Mouse (Mus musculus) embryonic facial prominence, embryonic 13.5 days (tissue): ENCODE data around the gene Ntrk1. TPM values are rescaled to one million over a fixed set of nuclear protein-coding genes. Genes with fewer than 3 reads are reported as not detected.

ENCODE experiments used
- ATAC-seq: fragments of 200-750 bp; cut with Nextera tagmentation; 2 replicates; pipeline ENCODE4 v1.8.0; 2017; ENCODE audit warnings: low read depth; ENCODE audit not compliant: insufficient number of reproducible peaks, insufficient read depth, low FRiP score, low TSS enrichment
- H3K27ac ChIP-seq: fragments of 300-500 bp; sonication (generic); 2 replicates; pipeline ENCODE4 v1.5.1; 2015; ENCODE audit warnings: moderate library complexity, mild to moderate bottlenecking, inconsistent platforms
- H3K27me3 ChIP-seq: fragments of 300-500 bp; sonication (generic); 2 replicates; pipeline ENCODE4 v1.6.1; 2015; ENCODE audit warnings: mild to moderate bottlenecking, inconsistent platforms
- H3K36me3 ChIP-seq: fragments of 300-500 bp; sonication (generic); 2 replicates; pipeline ENCODE4 v1.6.1; 2015; ENCODE audit warnings: mild to moderate bottlenecking, inconsistent platforms
- H3K4me1 ChIP-seq: fragments of 300-500 bp; sonication (generic); 2 replicates; pipeline ENCODE4 v1.6.1; 2015; ENCODE audit warnings: inconsistent platforms
- H3K4me2 ChIP-seq: fragments of 300-500 bp; sonication (generic); 2 replicates; pipeline ENCODE4 v1.6.1; 2015; ENCODE audit warnings: moderate library complexity, mild to moderate bottlenecking, inconsistent platforms
- H3K4me3 ChIP-seq: fragments of 300-500 bp; sonication (generic); 2 replicates; pipeline ENCODE4 v1.5.1; 2015; ENCODE audit warnings: mild to moderate bottlenecking, inconsistent platforms
- H3K9ac ChIP-seq: fragments of 300-500 bp; sonication (generic); 2 replicates; pipeline ENCODE4 v1.6.1; 2015; ENCODE audit warnings: mild to moderate bottlenecking, inconsistent platforms
- H3K9me3 ChIP-seq: fragments of 300-500 bp; sonication (generic); 2 replicates; pipeline ENCODE4 v1.6.1; 2016; ENCODE audit warnings: inconsistent platforms
- WGBS: fragments of 180-500 bp; shearing (Covaris S2); methylation state at CpG from one replicate; pipeline ENCODE4 v1.1.7; 2015; ENCODE audit warnings: mixed read lengths; 5-methylcytosine and 5-hydroxymethylcytosine counted together
- polyA plus RNA-seq: library from polyadenylated mRNA; unstranded; fragments of >200 nt; fragmentation: Nextera tagmentation; extraction: Ambion mirVana; gene quantifications from 2 replicates; pipeline ENCODE4 v1.2.1, GENCODE M21; 2015

Gene Ntrk1
- polyA plus RNA-seq, 1 experiment from 2014 or later, result 1.8 TPM

DNA sequence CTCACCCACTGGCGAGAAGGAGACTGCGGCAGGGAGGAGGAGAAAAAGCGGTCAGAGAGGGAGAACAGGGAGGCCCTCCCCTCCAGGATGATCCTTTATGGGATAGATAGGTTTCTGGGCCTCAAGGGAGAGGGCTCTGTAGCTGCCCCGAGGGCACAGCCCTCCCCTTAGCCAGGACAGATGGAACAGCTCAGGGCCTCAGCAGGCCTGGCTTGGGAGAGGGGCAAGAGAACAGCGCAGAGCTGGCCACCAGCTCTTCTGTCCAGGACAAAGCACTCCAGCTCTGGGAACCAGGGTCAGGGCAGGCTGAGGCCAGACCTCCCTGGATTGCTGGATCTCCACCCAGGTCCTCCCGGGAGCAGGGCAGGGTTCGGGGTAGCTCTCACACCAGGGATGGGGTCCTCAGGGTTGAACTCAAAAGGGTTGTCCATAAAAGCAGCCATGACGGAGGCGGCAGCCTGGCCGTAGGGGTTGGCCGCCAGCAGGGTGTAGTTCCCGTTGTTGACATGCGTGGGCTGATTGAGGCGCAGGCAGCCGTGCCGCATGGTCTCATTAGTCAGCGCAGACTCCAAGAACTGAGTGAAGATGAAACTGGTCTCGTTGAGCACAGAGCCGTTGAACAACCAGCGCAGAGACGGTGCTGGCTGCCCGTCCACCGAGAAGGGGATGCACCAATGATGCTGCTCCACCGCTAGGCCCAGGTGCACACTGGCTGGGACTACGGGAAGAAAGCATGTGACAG is 11.5 kb downstream of the Ntrk1 start:
- no peaks in the 10 kb centered on the region for H3K36me3 ChIP-seq
- no peak overlapping the region for H3K27ac ChIP-seq
- H3K4me2 ChIP-seq, result no peak overlapping the region
- H3K27me3 ChIP-seq, result peaks cover 21% of the 10 kb centered on the region
- H3K4me3 ChIP-seq, result no peak overlapping the region
- ATAC-seq, result no peak
- WGBS, result 88% methylated on average over 25 of the region's 25 CpGs
- no peaks in the 10 kb centered on the region for H3K9me3 ChIP-seq
- peaks cover 26% of the 10 kb centered on the region for H3K4me1 ChIP-seq
- no peak overlapping the region for H3K9ac ChIP-seq

DNA sequence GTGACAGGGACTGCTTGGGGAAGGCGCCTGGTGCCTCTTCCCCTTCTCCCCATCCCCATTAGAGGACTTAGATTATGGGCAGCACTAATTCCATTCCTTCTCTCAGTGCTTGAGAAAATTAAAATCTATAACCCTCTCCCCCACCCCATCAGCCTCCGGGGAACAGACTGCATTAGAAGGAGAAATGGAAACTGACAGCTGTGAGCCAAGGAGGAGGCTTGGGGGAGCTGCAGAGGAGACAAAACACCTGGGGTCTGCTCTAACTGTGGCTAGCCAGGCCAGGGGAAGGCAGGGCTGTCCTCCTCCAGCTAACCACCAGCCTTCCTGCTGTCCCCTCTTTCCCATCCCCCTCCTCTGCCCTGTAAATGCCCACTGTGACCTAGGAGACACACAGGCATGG is 15.9 kb downstream of the Ntrk1 start:
- peaks cover 14% of the 10 kb centered on the region for H3K4me1 ChIP-seq
- ATAC-seq, result no peak
- WGBS, result 25% methylated on average over 2 of the region's 2 CpGs
- H3K9me3 ChIP-seq, result no peaks in the 10 kb centered on the region
- H3K4me2 ChIP-seq, result 0 out of 2 replicates have a peak overlapping the region, but pooled peaks have one; percentile 42
- no peak overlapping the region for H3K27ac ChIP-seq
- peaks cover 50% of the 10 kb centered on the region for H3K27me3 ChIP-seq
- H3K4me3 ChIP-seq, result no peak overlapping the region
- H3K9ac ChIP-seq, result no peak overlapping the region
- no peaks in the 10 kb centered on the region for H3K36me3 ChIP-seq

DNA sequence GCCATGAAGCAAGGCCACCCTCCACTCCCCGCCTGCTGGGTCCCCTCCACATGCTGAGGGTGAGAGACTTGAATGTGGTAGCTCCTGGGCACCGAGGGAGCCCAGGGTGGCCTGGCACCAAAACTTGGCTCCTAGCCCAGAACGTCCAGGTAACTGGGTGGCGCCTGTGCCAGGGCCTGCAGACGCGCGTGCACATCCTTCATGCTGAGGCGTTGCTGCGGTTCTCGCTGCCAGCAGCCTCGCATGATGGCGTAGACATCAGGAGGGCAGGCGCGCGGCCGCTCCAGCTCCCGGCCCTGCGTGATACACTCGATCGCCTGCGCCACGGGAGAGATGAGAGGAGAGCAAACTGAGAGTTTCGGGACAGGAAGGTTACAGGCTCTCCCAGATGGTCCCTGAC is 16.7 kb downstream of the Ntrk1 start:
- Histone ChIP-seq H3K27me3 (peaks cover 50% of the 10 kb centered on the region), H3K9me3 (no peaks in the 10 kb centered on the region), H3K27ac (no peak overlapping the region), H3K4me3 (no peak overlapping the region), H3K4me1 (peaks cover 14% of the 10 kb centered on the region), H3K9ac (peak overlapping the region; percentile 7; the same call in 1 of the 2 replicates), H3K4me2 (peak overlapping the region; percentile 42), H3K36me3 (no peaks in the 10 kb centered on the region)
- WGBS, result 56% methylated on average over 23 of the region's 23 CpGs
- ATAC-seq, result no peak

DNA sequence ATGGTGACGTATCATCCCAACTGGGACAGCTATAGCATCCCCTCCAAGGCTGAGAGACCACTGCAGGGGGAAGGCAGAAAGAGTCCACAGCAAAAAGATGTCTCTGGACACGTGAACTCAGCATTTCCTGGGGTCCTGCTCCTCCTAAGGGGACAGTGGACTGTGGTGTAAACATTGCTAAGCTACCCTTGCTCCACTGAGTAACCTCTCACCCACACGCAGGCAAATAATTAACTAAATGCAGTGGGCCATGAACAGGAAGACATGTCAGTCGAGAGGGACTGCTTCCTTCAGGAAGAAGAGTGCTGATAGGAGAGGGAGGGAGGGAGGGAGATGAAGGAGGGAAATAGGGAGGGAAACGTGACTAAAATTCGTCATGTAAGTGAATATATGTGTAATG is 23.9 kb downstream of the Ntrk1 start:
- no peak overlapping the region for H3K9ac ChIP-seq
- no peak overlapping the region for H3K4me3 ChIP-seq
- H3K4me2 ChIP-seq, result no peak overlapping the region
- peaks cover 11% of the 10 kb centered on the region; the same call in 1 of the 2 replicates for H3K4me1 ChIP-seq
- 46% methylated on average over 6 of the region's 6 CpGs for WGBS
- H3K9me3 ChIP-seq, result no peaks in the 10 kb centered on the region
- no peaks in the 10 kb centered on the region for H3K36me3 ChIP-seq
- peaks cover 44% of the 10 kb centered on the region for H3K27me3 ChIP-seq
- no peak for ATAC-seq
- H3K27ac ChIP-seq, result no peak overlapping the region

DNA sequence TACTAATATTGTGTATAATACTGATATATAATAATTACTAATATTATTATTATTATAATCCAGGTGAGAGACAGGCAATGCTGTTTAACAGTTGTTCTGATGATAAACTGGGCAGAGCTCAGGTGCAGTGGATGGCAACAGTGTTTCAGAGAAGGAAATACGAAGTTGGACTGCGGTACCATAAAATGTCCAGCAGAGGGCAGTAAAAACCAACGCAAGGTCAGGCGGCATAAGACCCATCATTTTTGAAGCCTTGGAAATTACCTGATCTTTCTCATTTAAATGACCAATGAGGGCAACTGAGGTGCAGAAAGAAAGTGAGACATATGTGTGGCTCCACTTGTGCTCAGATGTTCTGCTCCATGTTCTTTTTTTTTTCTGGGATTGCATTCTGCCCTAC is 24.7 kb downstream of the Ntrk1 start:
- no peak overlapping the region for H3K4me3 ChIP-seq
- no peak overlapping the region for H3K27ac ChIP-seq
- peaks cover 38% of the 10 kb centered on the region for H3K27me3 ChIP-seq
- no peak overlapping the region for H3K9ac ChIP-seq
- H3K4me2 ChIP-seq, result no peak overlapping the region
- no peaks in the 10 kb centered on the region for H3K36me3 ChIP-seq
- ATAC-seq, result no peak
- no peaks in the 10 kb centered on the region for H3K9me3 ChIP-seq
- 0% methylated on average over 4 of the region's 4 CpGs for WGBS
- peaks cover 15% of the 10 kb centered on the region for H3K4me1 ChIP-seq

DNA sequence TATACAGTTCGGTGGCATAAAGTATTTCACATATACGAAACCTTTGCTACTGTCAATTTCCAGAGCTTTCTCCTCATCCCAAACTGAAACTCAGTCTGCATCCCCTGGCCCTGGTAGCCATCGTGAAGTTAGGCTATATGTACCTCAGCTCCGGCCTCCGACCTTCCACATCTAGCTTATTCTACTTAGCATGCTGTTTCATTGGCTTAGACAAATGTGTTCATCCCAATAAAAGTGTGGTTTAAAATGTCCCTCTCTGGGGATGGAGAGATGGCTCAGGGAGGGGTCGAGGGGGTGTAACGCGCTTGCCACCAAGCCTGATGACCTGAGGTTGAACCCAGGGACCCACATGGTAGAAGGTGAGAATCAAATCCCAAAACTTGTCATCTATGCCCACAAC is 25.5 kb downstream of the Ntrk1 start:
- Histone ChIP-seq H3K27ac (no peak overlapping the region), H3K9me3 (no peaks in the 10 kb centered on the region), H3K4me1 (peaks cover 23% of the 10 kb centered on the region), H3K4me2 (no peak overlapping the region), H3K9ac (no peak overlapping the region), H3K27me3 (peaks cover 37% of the 10 kb centered on the region), H3K36me3 (no peaks in the 10 kb centered on the region), H3K4me3 (no peak overlapping the region)
- no peak for ATAC-seq
- 80% methylated on average over 8 of the region's 8 CpGs for WGBS

DNA sequence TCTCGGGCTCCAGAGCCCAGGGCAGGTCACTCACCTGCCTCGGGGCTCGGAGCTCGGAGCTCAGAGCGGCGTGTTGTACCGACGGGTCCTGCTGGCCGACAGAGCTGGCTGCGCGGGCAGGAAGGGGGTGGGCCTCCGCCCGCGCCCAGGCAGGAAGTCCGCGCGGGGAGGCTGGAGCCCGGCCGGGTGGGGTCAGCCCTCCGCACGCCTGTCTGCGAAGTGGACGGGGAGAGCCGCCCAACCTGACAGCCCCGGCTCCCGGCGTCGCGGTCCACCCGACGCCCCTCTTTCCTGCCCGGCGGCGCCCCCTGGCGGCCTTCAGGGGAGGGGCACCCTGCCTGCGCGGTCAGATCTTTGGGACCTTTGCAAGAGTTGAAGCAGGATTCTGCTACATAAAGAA is 26.1 kb downstream of the Ntrk1 start:
- no peak for ATAC-seq
- peaks cover 37% of the 10 kb centered on the region for H3K27me3 ChIP-seq
- no peaks in the 10 kb centered on the region for H3K36me3 ChIP-seq
- peaks cover 29% of the 10 kb centered on the region for H3K4me1 ChIP-seq
- peak overlapping the region; percentile 52 for H3K4me3 ChIP-seq
- WGBS, result under 1% methylated on average over 31 of the region's 37 CpGs
- peak overlapping the region; percentile 57; the same call in 1 of the 2 replicates for H3K27ac ChIP-seq
- no peaks in the 10 kb centered on the region for H3K9me3 ChIP-seq
- H3K9ac ChIP-seq, result peak overlapping the region; percentile 65
- peak overlapping the region; percentile 65 for H3K4me2 ChIP-seq

DNA sequence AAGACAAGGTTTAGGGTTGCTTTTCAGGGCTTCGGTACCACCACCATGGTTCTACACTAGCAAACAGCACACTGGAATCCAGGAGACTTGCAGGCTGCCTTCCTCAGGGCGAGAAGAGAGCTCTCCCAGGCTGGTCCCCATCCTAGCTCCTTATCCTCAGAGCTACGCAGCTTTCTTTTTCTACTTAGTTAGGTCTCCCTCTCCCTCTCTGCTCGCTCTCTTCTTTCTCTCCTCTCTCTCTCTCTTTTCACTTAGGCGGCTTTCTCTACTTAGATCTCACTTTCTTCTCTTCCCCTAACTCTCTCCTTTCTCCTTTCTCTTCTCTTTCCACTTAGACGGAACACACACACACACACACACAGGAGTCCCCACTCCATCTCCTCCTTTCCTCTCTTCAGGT is 26.5 kb downstream of the Ntrk1 start:
- H3K36me3 ChIP-seq, result no peaks in the 10 kb centered on the region
- peak overlapping the region; percentile 65 for H3K9ac ChIP-seq
- peaks cover 37% of the 10 kb centered on the region for H3K27me3 ChIP-seq
- peak overlapping the region; percentile 65 for H3K4me2 ChIP-seq
- ATAC-seq, result no peak
- peaks cover 33% of the 10 kb centered on the region for H3K4me1 ChIP-seq
- peak overlapping the region; percentile 57 for H3K27ac ChIP-seq
- 48% methylated on average over 6 of the region's 6 CpGs for WGBS
- H3K4me3 ChIP-seq, result peak overlapping the region; percentile 52
- H3K9me3 ChIP-seq, result no peaks in the 10 kb centered on the region

DNA sequence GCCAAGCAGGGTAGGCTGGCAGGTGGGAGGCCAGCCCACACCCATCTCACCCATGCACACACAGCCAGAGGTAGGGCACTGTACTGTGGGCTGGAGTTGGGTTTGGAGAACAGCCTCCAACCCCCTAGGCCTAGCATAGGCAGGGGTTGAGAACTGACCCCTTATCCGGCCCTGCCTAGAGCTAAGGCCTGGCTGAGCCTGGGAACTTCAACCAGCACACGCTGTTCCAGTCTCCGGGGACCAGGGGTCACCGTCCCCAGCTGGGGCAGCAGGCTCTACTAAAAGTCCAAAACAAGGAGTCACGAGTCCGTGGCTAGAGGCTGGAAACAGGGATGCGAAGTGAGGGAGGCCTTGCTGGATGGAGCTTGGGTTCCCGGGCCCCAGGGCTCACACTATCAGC is 27.2 kb downstream of the Ntrk1 start:
- Histone ChIP-seq H3K27ac (0 out of 2 replicates have a peak overlapping the region, but pooled peaks have one; percentile 30), H3K4me2 (peak overlapping the region; percentile 65), H3K4me1 (peaks cover 39% of the 10 kb centered on the region), H3K4me3 (peak overlapping the region; percentile 52), H3K9ac (peak overlapping the region; percentile 37; the same call in 1 of the 2 replicates), H3K9me3 (no peaks in the 10 kb centered on the region), H3K27me3 (peaks cover 36% of the 10 kb centered on the region), H3K36me3 (no peaks in the 10 kb centered on the region)
- WGBS, result 64% methylated on average over 8 of the region's 8 CpGs
- no peak for ATAC-seq

DNA sequence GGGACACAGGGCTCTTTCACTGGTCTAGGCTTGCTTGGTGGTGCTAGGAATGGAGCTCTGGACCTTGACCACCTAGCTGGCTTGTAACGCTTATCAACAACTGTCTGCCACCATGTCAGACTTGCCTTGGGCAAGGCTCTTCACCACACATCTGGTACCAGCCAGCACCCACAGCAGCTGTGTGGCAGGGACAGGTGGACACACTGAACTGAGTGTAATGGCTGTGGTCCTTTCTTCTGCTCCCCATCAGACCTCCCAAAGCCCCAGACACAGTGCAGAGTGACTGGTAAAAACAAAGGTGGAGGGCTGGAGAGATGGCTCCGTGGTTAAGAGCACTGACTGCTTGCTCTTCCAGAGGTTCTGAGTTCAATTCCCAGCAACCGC is 28.7 kb downstream of the Ntrk1 start:
- Histone ChIP-seq H3K4me2 (no peak overlapping the region), H3K4me1 (peaks cover 54% of the 10 kb centered on the region)

DNA sequence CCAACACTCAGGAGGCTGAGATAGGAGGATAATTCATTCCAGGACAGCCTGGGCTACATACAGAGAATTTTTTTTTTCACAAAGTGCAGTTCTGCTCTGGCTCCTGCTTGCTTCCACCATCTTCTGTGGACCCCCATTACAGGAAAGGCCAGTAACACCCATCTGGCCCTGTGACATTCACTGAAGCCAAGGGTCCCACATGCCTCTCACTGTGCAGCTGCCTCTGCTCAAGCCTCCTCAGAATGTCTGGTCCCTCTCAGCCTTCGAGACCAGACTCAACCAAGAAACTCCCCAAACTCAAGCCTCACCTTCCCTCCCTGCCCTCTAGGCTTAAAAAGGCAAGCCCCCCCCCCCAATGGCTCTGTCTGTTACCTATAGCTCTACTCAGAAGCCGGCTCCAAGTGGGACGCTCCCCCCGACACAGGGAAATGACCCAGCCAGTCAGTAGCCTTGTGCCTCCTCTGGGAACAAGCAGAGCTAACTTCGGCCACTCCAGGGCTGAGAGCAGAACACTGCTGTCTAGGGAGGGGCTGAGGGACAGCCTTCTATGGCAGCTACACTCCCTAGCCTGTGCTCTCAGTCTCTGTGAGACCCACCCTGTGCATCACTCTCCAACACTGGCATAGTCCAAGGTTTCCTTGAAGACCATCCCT is 29.2 kb downstream of the Ntrk1 start:
- no peak overlapping the region for H3K4me3 ChIP-seq
- H3K4me2 ChIP-seq, result 0 out of 2 replicates have a peak overlapping the region, but pooled peaks have one; percentile 54
- WGBS, result 74% methylated on average over 5 of the region's 5 CpGs
- H3K9ac ChIP-seq, result no peak overlapping the region
- ATAC-seq, result no peak
- H3K27ac ChIP-seq, result peak overlapping the region; percentile 91; the same call in 1 of the 2 replicates
- no peaks in the 10 kb centered on the region for H3K36me3 ChIP-seq
- H3K9me3 ChIP-seq, result no peaks in the 10 kb centered on the region
- peaks cover 19% of the 10 kb centered on the region for H3K27me3 ChIP-seq
- H3K4me1 ChIP-seq, result peaks cover 56% of the 10 kb centered on the region

More for the DNA sequence above, 28.7 kb downstream of the Ntrk1 start:
- ATAC-seq, result no peak
- H3K36me3 ChIP-seq, result no peaks in the 10 kb centered on the region
- H3K9ac ChIP-seq, result no peak overlapping the region
- no peaks in the 10 kb centered on the region for H3K9me3 ChIP-seq
- WGBS, result 82% methylated on average over 3 of the region's 3 CpGs
- H3K27ac ChIP-seq, result no peak overlapping the region
- H3K27me3 ChIP-seq, result peaks cover 22% of the 10 kb centered on the region
- no peak overlapping the region for H3K4me3 ChIP-seq

DNA sequence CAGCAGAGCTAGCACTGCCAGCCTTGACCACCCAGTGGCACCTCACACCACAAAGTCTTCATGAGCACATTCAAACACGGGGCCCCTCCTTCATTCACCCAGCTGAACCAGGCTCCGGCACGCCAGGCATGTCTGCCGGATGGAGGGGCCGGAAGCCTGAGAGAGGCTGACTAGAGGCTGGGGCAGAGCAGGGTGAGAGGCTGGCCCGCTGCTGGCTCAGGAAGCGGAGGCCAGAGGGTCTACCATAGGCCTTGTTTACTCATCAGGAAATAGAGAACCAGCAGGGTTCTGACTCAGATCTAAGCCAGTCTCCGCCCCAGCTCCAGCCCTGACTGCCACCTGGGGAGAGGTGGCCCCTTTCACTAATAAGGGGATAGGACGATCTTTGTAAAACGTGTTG is 29.9 kb downstream of the Ntrk1 start:
- Histone ChIP-seq H3K36me3 (no peaks in the 10 kb centered on the region), H3K27me3 (peaks cover 18% of the 10 kb centered on the region), H3K4me3 (no peak overlapping the region), H3K4me2 (peak overlapping the region; percentile 54), H3K9me3 (no peaks in the 10 kb centered on the region), H3K9ac (peak overlapping the region; percentile 12; the same call in 1 of the 2 replicates), H3K27ac (peak overlapping the region; percentile 91), H3K4me1 (peaks cover 56% of the 10 kb centered on the region)
- 26% methylated on average over 10 of the region's 10 CpGs for WGBS
- ATAC-seq, result no peak
